Mouse (Mus musculus): ENCODE results near the gene Matn4.
"Not testable (repeated sequence)": the region's sequence is repeated elsewhere in the genome, so short reads cannot be mapped to it uniquely, and the experiment has no call there.

The Matn4 gene

GRCm38 (mm10) chr2:164372408-164373053, 32.4 kb downstream of the Matn4 start:
- DNase-seq (ENCODE audit: low read depth, low spot score): no peak

DNA sequence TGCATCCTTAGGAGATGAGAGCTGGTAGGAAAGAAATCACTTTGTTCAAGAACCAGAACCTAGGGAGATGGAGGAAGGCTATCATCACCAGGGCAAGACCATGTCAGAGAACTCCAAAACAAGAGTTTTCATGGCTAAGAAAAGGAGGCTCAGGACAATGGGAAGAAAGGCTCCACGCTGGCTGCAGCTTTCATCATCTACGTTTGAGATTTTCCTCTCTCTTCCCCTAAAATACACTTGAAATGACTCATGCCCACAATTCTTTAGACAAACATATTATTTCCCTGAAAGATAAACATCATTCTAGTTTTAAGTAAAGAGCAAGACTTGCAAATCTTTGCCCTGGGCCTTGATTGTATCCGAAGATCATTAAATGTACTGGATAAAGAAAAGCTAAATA, 33.6 kb downstream of the Matn4 start:
- DNase-seq (ENCODE audit: low read depth, low spot score): no peak

DNA sequence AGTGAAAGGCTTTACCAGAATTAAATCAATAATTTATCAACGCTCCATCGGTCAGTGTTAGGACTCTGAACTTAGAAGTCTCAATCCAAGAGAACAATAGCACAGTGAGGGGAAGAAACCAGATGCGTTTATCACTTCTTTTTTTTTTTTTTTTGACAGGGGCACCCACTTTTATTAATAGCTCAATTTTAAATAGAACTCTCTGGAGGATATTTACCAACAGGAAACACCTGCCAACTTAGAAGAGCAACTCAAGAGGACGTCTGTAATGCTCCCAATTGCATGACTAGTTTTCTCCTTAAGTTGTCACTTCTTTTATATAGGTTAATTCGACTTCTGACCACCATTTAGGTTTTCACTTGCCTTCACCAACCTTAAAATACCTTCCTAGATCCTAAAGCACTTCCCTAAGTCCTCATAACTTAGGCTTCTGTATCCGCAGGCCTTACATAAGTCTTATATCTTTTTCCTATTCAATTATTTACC, 36.3 kb downstream of the Matn4 start:
- DNase-seq (ENCODE audit: low read depth, low spot score): no peak

DNA sequence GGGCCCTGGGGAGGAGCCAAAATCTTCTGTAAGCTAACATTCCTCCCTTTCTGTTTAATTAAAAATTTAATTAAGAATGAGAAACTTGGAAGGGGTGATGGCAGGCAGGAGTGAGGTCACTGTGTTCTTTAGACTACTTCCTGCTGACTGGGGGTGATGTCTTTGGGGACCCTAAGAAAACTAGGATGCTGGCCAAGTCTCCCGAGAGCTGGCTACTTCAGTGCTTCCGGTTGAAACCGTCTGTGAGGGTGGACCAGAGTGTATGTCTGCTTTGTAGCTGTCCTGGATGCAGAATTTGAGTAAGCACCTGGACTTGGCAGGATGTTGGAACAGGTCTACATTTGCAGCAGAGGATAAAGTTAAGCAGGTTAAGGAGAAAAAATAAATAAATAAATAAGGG, 38.0 kb downstream of the Matn4 start:
- DNase-seq (ENCODE audit: low read depth, low spot score): no peak

- no peak for DNase-seq (ENCODE audit: low read depth, low spot score)
These were observed 43.8 kb downstream of the Matn4 start for GRCm38 (mm10) chr2:164360974-164361657.

- DNase-seq (ENCODE audit: low read depth, low spot score): no peak
These were observed 45.3 kb downstream of the Matn4 start for GRCm38 (mm10) chr2:164359668-164360067.

DNA sequence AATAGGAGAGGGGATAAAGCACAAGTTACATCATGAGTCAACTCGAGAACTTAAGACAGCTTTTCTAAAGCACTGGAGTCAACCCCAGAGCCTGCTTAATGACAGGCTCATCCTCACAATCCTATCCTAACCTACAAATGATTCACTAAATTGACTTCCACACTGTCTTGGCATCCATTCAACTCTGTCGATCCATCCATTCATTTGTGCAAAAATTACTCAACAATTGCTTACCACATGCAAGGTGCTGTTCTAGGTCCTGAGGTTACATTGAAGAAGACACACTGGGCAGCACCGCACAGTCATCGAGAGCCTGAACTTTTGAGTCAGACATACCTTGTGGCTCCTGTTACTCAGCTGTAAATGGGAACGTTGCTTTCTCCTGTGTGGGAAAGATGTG, 45.9 kb downstream of the Matn4 start:
- no peak for DNase-seq (ENCODE audit: low read depth, low spot score)

DNA sequence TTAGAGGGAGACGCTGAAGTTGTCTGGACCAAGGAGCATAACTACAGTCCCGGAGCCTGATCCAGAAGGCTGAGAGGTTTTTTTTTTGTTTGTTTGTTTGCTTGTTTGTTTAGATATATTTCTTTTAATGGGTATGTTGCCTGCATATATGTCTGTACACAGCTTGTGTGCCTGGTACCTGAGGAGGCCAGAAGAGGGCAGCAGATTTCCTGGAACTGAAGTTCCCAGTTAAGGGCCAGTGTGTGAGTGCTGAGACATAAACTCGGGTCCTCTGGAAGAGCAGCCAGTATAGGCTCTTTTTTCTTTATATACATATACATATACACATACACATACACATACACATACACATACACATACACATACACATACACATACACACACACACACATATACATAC, 46.6 kb downstream of the Matn4 start:
- DNase-seq (ENCODE audit: low read depth, low spot score): no peak

GRCm38 (mm10) chr2:164356177-164356967, 48.6 kb downstream of the Matn4 start:
- peak; percentile 11 for DNase-seq (ENCODE audit: low read depth, low spot score)

GRCm38 (mm10) chr2:164353356-164353755, 51.6 kb downstream of the Matn4 start:
- DNase-seq (ENCODE audit: low read depth, low spot score): no peak

GRCm38 (mm10) chr2:164352697-164353096, 52.3 kb downstream of the Matn4 start:
- no peak for DNase-seq (ENCODE audit: low read depth, low spot score)

GRCm38 (mm10) chr2:164348980-164349379, 56.0 kb downstream of the Matn4 start:
- DNase-seq (ENCODE audit: low read depth, low spot score): peak; percentile 27

DNA sequence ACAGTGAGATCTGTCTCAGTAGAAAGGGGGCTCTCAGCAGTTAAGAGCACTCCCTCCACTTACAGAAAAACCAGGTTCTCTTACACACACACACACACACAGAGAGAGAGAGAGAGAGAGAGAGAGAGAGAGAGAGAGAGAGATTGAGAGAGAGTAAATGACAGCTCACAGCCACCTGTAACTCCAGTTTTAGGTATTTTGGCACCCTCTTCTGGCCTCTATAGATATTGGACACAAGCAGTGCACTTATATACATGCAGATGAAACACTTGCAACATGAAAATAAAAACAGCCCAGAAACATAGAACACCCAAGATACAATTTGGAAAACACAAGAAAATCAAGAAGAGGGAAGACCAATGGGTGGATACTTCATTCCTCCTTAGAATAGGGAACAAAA, 57.3 kb downstream of the Matn4 start:
- DNase-seq (ENCODE audit: low read depth, low spot score): not testable (repeated sequence)

GRCm38 (mm10) chr2:164343732-164344131, 61.2 kb downstream of the Matn4 start:
- peak; percentile 8 for DNase-seq (ENCODE audit: low read depth, low spot score)
